Mouse (Mus musculus) small intestine, adult 2 months (tissue): ENCODE results near the gene Bicra. TPM values are rescaled to one million over a fixed set of nuclear protein-coding genes. Genes with fewer than 3 reads are reported as not detected.

ENCODE experiments used
- H3K27ac ChIP-seq: fragments of 200-500 bp; 2 replicates; pipeline ENCODE4 v1.5.1; 2012; ENCODE audit warnings: low read depth, low read length, control low read depth, inconsistent platforms; ENCODE audit not compliant: insufficient read depth
- H3K27me3 ChIP-seq: fragments of 200-500 bp; 2 replicates; pipeline ENCODE4 v1.6.1; 2012; ENCODE audit warnings: mild to moderate bottlenecking, moderate library complexity, low read length, inconsistent platforms; ENCODE audit not compliant: control insufficient read depth, insufficient read depth
- H3K36me3 ChIP-seq: fragments of 200-500 bp; 2 replicates; pipeline ENCODE4 v1.6.1; 2012; ENCODE audit warnings: mild to moderate bottlenecking, low read length, control low read depth, inconsistent platforms; ENCODE audit not compliant: control insufficient read depth, insufficient read depth
- H3K4me1 ChIP-seq: fragments of 200-500 bp; 2 replicates; pipeline ENCODE4 v1.6.1; 2012; ENCODE audit warnings: low read length, inconsistent platforms, mixed read lengths; ENCODE audit not compliant: control insufficient read depth, insufficient read depth, insufficient read length
- H3K4me3 ChIP-seq: fragments of 200-500 bp; 2 replicates; pipeline ENCODE4 v1.5.1; 2012; ENCODE audit warnings: low read depth, mild to moderate bottlenecking, control low read depth, inconsistent platforms, low read length, moderate library complexity
- CTCF ChIP-seq: fragments of 200-500 bp; IDR thresholded peaks from 2 replicates; pipeline ENCODE4 v1.5.1; 2012; ENCODE audit warnings: low read depth, mild to moderate bottlenecking, control low read depth, inconsistent platforms, low read length, moderate library complexity, mixed read lengths; ENCODE audit not compliant: insufficient replicate concordance, insufficient read length; ENCODE audit errors: extremely low read depth
- POLR2A ChIP-seq: fragments of 200-500 bp; IDR thresholded peaks from 2 replicates; pipeline ENCODE4 v1.6.1; 2012; ENCODE audit warnings: low read depth, mild to moderate bottlenecking, control low read depth, inconsistent platforms, low read length, moderate library complexity
- WGBS: fragments of 180-500 bp; shearing (Covaris S2); methylation state at CpG from one replicate; pipeline ENCODE4 v1.1.7; 2018; 5-methylcytosine and 5-hydroxymethylcytosine counted together
- polyA plus RNA-seq: library from polyadenylated mRNA; depleted of rRNA; stranded (reverse); fragments of >200 nt; gene quantifications from 2 replicates; pipeline ENCODE4 v1.2.3, GENCODE M21; 2012

Gene Bicra
- polyA plus RNA-seq, 1 experiment: 31.0 TPM

- Histone ChIP-seq H3K4me1 (peaks cover 9% of the 10 kb centered on the region), H3K36me3 (no peaks in the 10 kb centered on the region), H3K27ac (peak overlapping the region; percentile 78), H3K27me3 (no peaks in the 10 kb centered on the region), H3K4me3 (peak overlapping the region; percentile 8; the same call in 1 of the 2 replicates)
- WGBS: 21% methylated on average over 12 of the region's 12 CpGs
- TF ChIP-seq CTCF (no peak), POLR2A (no peak)
Measured at GRCm38 (mm10) chr7:15962311-15963288, 85.1 kb downstream of the Bicra start.

GRCm38 (mm10) chr7:15961798-15962197 is 85.9 kb downstream of the Bicra start:
- 80% methylated on average over 7 of the region's 7 CpGs for WGBS
- no peaks in the 10 kb centered on the region for H3K36me3 ChIP-seq

GRCm38 (mm10) chr7:15961239-15961638 is 86.5 kb downstream of the Bicra start:
- Histone ChIP-seq H3K27me3 (no peaks in the 10 kb centered on the region), H3K4me1 (peaks cover 9% of the 10 kb centered on the region), H3K27ac (no peak overlapping the region), H3K4me3 (no peak overlapping the region), H3K36me3 (no peaks in the 10 kb centered on the region)
- TF ChIP-seq POLR2A: no peak
- no peak for TF ChIP-seq CTCF
- WGBS: 13% methylated on average over 4 of the region's 4 CpGs

More at GRCm38 (mm10) chr7:15961798-15962197, 85.9 kb downstream of the Bicra start:
- Histone ChIP-seq H3K4me1 (peaks cover 9% of the 10 kb centered on the region), H3K27ac (peak overlapping the region; percentile 78), H3K4me3 (no peak overlapping the region), H3K27me3 (no peaks in the 10 kb centered on the region)
- no peak for TF ChIP-seq POLR2A
- TF ChIP-seq CTCF: no peak

- H3K4me1 ChIP-seq: peaks cover 9% of the 10 kb centered on the region
Measured at GRCm38 (mm10) chr7:15960691-15961090, 87.0 kb downstream of the Bicra start.

GRCm38 (mm10) chr7:15956143-15956542 is 91.6 kb downstream of the Bicra start:
- WGBS: 64% methylated on average over 5 of the region's 5 CpGs
- no peaks in the 10 kb centered on the region for H3K27me3 ChIP-seq
- H3K36me3 ChIP-seq: no peaks in the 10 kb centered on the region
- no peaks in the 10 kb centered on the region; the same call in 1 of the 2 replicates for H3K4me1 ChIP-seq
- H3K27ac ChIP-seq: no peak overlapping the region
- TF ChIP-seq POLR2A: no peak
- no peak for TF ChIP-seq CTCF
- H3K4me3 ChIP-seq: no peak overlapping the region

More at GRCm38 (mm10) chr7:15960691-15961090, 87.0 kb downstream of the Bicra start:
- no peaks in the 10 kb centered on the region for H3K36me3 ChIP-seq
- H3K27me3 ChIP-seq: no peaks in the 10 kb centered on the region
- no peak for TF ChIP-seq CTCF
- TF ChIP-seq POLR2A: no peak
- 60% methylated on average over 4 of the region's 4 CpGs for WGBS
- no peak overlapping the region for H3K4me3 ChIP-seq
- no peak overlapping the region for H3K27ac ChIP-seq

GRCm38 (mm10) chr7:15955509-15955908 is 92.2 kb downstream of the Bicra start:
- no peak overlapping the region for H3K4me3 ChIP-seq
- no peaks in the 10 kb centered on the region; the same call in 1 of the 2 replicates for H3K4me1 ChIP-seq
- TF ChIP-seq POLR2A: no peak
- TF ChIP-seq CTCF: no peak
- no peaks in the 10 kb centered on the region for H3K36me3 ChIP-seq
- H3K27ac ChIP-seq: no peak overlapping the region
- H3K27me3 ChIP-seq: no peaks in the 10 kb centered on the region
- WGBS: 41% methylated on average over 7 of the region's 7 CpGs

- TF ChIP-seq CTCF (no peak), POLR2A (no peak)
- Histone ChIP-seq H3K27me3 (no peaks in the 10 kb centered on the region), H3K4me1 (no peaks in the 10 kb centered on the region; the same call in 1 of the 2 replicates), H3K36me3 (no peaks in the 10 kb centered on the region), H3K27ac (no peak overlapping the region), H3K4me3 (no peak overlapping the region)
- WGBS: 18% methylated on average over 21 of the region's 21 CpGs
Measured at GRCm38 (mm10) chr7:15954978-15955443, 92.7 kb downstream of the Bicra start.
